Mouse (Mus musculus): ENCODE results near the gene Abca16. TPM values are rescaled to one million over a fixed set of nuclear protein-coding genes. Genes with fewer than 3 reads are reported as not detected.
A peak's percentile ranks its signal among the peaks of the same experiment; 100 is the strongest.

Gene Abca16
- total and polyA plus RNA-seq, 3 experiments, result not detected

GRCm38 (mm10) chr7:120567366-120567765 is 157.9 kb downstream of the Abca16 start:
- no peaks in the 10 kb centered on the region for H3K9me3 ChIP-seq (replicated peaks; ENCODE audit: insufficient read depth, low read length)
- DNase-seq (ENCODE audit: low read depth, low spot score), result no peak
- TF ChIP-seq ZKSCAN1 (IDR thresholded peaks at IDR 0.05; ENCODE audit: low read depth, low read length), result no peak
- TF ChIP-seq MAFK (IDR thresholded peaks at IDR 0.05; ENCODE audit: borderline replicate concordance, low read depth, low read length), result no peak
- no peak for TF ChIP-seq ELF1 (IDR thresholded peaks at IDR 0.05; ENCODE audit: low read depth, low read length)
- no peak for TF ChIP-seq ZC3H11A (IDR thresholded peaks at IDR 0.05; ENCODE audit: low read depth, low read length)
- no peak for TF ChIP-seq NELFE (IDR thresholded peaks at IDR 0.05; ENCODE audit: low read depth, low read length)
- no peak for TF ChIP-seq CHD1 (IDR thresholded peaks at IDR 0.05; ENCODE audit: low read depth, low read length)
- no peak for TF ChIP-seq POLR2AphosphoS2 (IDR thresholded peaks at IDR 0.05; ENCODE audit: low read length)
- no peak for TF ChIP-seq POLR2AphosphoS5 (IDR thresholded peaks at IDR 0.05; ENCODE audit: borderline replicate concordance, low read depth, low read length)
- TF ChIP-seq MAZ (IDR thresholded peaks at IDR 0.05; ENCODE audit: low read depth, low read length), result no peak
- TF ChIP-seq JUND (IDR thresholded peaks at IDR 0.05; ENCODE audit: low read depth, low read length), result no peak
- no peak for TF ChIP-seq BHLHE40 (IDR thresholded peaks at IDR 0.05; ENCODE audit: borderline replicate concordance, low read depth, low read length)
- TF ChIP-seq USF2 (IDR thresholded peaks at IDR 0.05; ENCODE audit: borderline replicate concordance in 1 of 2, insufficient read depth in 1 of 2, low read depth in 1 of 2, low read length in 2 of 2), result no peak
- no peak for TF ChIP-seq TBP (IDR thresholded peaks at IDR 0.05; ENCODE audit: low read depth, low read length)
- TF ChIP-seq SMC3 (IDR thresholded peaks at IDR 0.05; ENCODE audit: low read depth, low read length), result no peak
- no peak for TF ChIP-seq NRF1 (IDR thresholded peaks at IDR 0.05; ENCODE audit: insufficient read depth, low read depth, low read length, poor library complexity, severe bottlenecking)

DNA sequence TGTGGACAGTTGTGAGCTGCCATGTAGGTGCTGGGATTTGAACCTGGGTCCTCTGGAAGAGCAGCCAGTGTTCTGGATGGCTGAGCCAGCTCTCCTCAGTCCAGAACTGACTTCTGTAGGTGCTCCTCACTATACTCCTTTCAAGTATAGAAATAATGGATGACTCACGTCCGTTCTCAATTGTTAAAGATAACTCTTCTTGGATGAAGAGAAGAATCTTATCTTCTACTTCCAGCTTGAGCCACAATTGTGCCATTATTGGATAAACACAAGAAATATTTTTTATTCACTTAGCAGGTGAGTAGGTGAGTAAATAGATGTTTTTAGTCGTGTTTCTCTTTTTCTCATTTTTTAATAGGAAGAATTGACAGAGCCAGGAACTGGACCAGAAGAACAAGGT is 167.1 kb downstream of the Abca16 start:
- peak; percentile 60 for DNase-seq (ENCODE audit: low read depth, low spot score)
- no peaks in the 10 kb centered on the region for H3K9me3 ChIP-seq (replicated peaks; ENCODE audit: insufficient read depth, low read length)
- TF ChIP-seq GABPA (IDR thresholded peaks at IDR 0.05; ENCODE audit: low read depth, low read length) (no peak), ELF1 (IDR thresholded peaks at IDR 0.05; ENCODE audit: low read depth, low read length) (no peak), RAD21 (IDR thresholded peaks at IDR 0.05; ENCODE audit: low read depth, low read length) (no peak), SMC3 (IDR thresholded peaks at IDR 0.05; ENCODE audit: low read depth, low read length) (no peak), TBP (IDR thresholded peaks at IDR 0.05; ENCODE audit: low read depth, low read length) (no peak), GATA1 (IDR thresholded peaks at IDR 0.05; ENCODE audit: low read depth, low read length) (peak; percentile 79), ETS1 (IDR thresholded peaks at IDR 0.05; ENCODE audit: low read depth, low read length) (peak; percentile 46; the same call in 1 of the 2 replicates), MYB (IDR thresholded peaks at IDR 0.05; ENCODE audit: low read depth, low read length) (no peak), UBTF (IDR thresholded peaks at IDR 0.05; ENCODE audit: borderline replicate concordance, insufficient read depth, low read depth, low read length) (no peak), ZKSCAN1 (IDR thresholded peaks at IDR 0.05; ENCODE audit: low read depth, low read length) (no peak), ZMIZ1 (IDR thresholded peaks at IDR 0.05; ENCODE audit: low read depth, low read length) (no peak), JUND (IDR thresholded peaks at IDR 0.05; ENCODE audit: low read depth, low read length) (peak; percentile 72; the same call in 1 of the 2 replicates), BHLHE40 (IDR thresholded peaks at IDR 0.05; ENCODE audit: borderline replicate concordance, low read depth, low read length) (no peak), MXI1 (IDR thresholded peaks at IDR 0.05; ENCODE audit: low read depth, low read length) (no peak), MEF2A (IDR thresholded peaks at IDR 0.05; ENCODE audit: extremely low read depth, insufficient replicate concordance, low read depth, low read length, poor library complexity, severe bottlenecking) (peak; percentile 31; the same call in 1 of the 2 replicates), POLR2AphosphoS5 (IDR thresholded peaks at IDR 0.05; ENCODE audit: borderline replicate concordance, low read depth, low read length) (no peak), SIN3A (IDR thresholded peaks at IDR 0.05; ENCODE audit: low read length) (no peak), CTCF (IDR thresholded peaks at IDR 0.05 in 2 of 3, conservative IDR thresholded peaks at IDR 0.05 in 1 of 3; ENCODE audit: control insufficient read depth in 1 of 3, insufficient read depth in 1 of 3, low read depth in 2 of 3, low read length in 3 of 3, poor library complexity in 1 of 3, severe bottlenecking in 1 of 3) (no peak), CHD1 (IDR thresholded peaks at IDR 0.05; ENCODE audit: low read depth, low read length) (no peak), RCOR1 (IDR thresholded peaks at IDR 0.05; ENCODE audit: low read depth, low read length) (no peak), KAT2A (conservative IDR thresholded peaks at IDR 0.05; ENCODE audit: low read depth, low read length) (no peak), TAL1 (IDR thresholded peaks at IDR 0.05; ENCODE audit: low read length) (peak; percentile 79)

More at GRCm38 (mm10) chr7:120567366-120567765, 157.9 kb downstream of the Abca16 start:
- H3K4me1 ChIP-seq (ENCODE audit: control insufficient read depth in 1 of 2, insufficient read depth in 2 of 2, low read length in 2 of 2), result no peaks in the 10 kb centered on the region
- peaks cover 0 to 1% of the 10 kb centered on the region in 2 experiments; a peak in 1 of 4 replicates for H3K27me3 ChIP-seq (ENCODE audit: control insufficient read depth in 1 of 2, insufficient read depth in 2 of 2, low read length in 2 of 2)
- H3K9ac ChIP-seq (ENCODE audit: control insufficient read depth, low read depth, low read length, poor library complexity, severe bottlenecking), result no peak overlapping the region
- H3K4me3 ChIP-seq (ENCODE audit: control insufficient read depth in 1 of 2, insufficient read depth in 1 of 2, low read depth in 2 of 2, low read length in 2 of 2), result no peak overlapping the region
- H3K27ac ChIP-seq (ENCODE audit: control insufficient read depth, low read depth, low read length), result no peak overlapping the region
- no peaks in the 10 kb centered on the region for H3K36me3 ChIP-seq (ENCODE audit: control insufficient read depth in 1 of 2, insufficient read depth in 2 of 2, low read length in 2 of 2)
- no peaks in the 10 kb centered on the region for H3K79me2 ChIP-seq (ENCODE audit: control insufficient read depth, insufficient read depth, low read length, poor library complexity)

More for the DNA sequence above, 167.1 kb downstream of the Abca16 start:
- H3K79me2 ChIP-seq (ENCODE audit: control insufficient read depth, insufficient read depth, low read length, poor library complexity), result no peaks in the 10 kb centered on the region
- H3K27ac ChIP-seq (ENCODE audit: control insufficient read depth, low read depth, low read length), result peak overlapping the region; percentile 52
- H3K36me3 ChIP-seq (ENCODE audit: control insufficient read depth in 1 of 2, insufficient read depth in 2 of 2, low read length in 2 of 2), result peaks cover 0 to 11% of the 10 kb centered on the region in 2 experiments; a peak in 2 of 4 replicates
- H3K4me1 ChIP-seq (ENCODE audit: control insufficient read depth in 1 of 2, insufficient read depth in 2 of 2, low read length in 2 of 2), result peaks cover 2 to 12% of the 10 kb centered on the region in 2 experiments
- no peak overlapping the region for H3K9ac ChIP-seq (ENCODE audit: control insufficient read depth, low read depth, low read length, poor library complexity, severe bottlenecking)
- H3K4me3 ChIP-seq (ENCODE audit: control insufficient read depth in 1 of 2, insufficient read depth in 1 of 2, low read depth in 2 of 2, low read length in 2 of 2), result no peak overlapping the region
- H3K27me3 ChIP-seq (ENCODE audit: control insufficient read depth in 1 of 2, insufficient read depth in 2 of 2, low read length in 2 of 2), result no peaks in the 10 kb centered on the region

Measured in MEL (cell line).